Mouse (Mus musculus) ES-Bruce4 (cell line): Measurements from ENCODE around the gene Mdga1. TPM values are rescaled to one million over a fixed set of nuclear protein-coding genes. Genes with fewer than 3 reads are reported as not detected.

Experiments
- H3K27ac ChIP-seq: 2 replicates; pipeline ENCODE4 v1.5.1; 2012; ENCODE audit warnings: low read length, inconsistent platforms; ENCODE audit not compliant: insufficient read depth
- H3K27me3 ChIP-seq: 2 replicates; pipeline ENCODE4 v1.6.1; 2012; ENCODE audit warnings: mild to moderate bottlenecking, low read length, inconsistent platforms; ENCODE audit not compliant: control insufficient read depth, poor library complexity, insufficient read depth, severe bottlenecking
- H3K36me3 ChIP-seq: 2 replicates; pipeline ENCODE4 v1.6.1; 2012; ENCODE audit warnings: inconsistent platforms, mild to moderate bottlenecking, low read length, moderate library complexity; ENCODE audit not compliant: control insufficient read depth, poor library complexity, insufficient read depth, severe bottlenecking
- H3K4me1 ChIP-seq: one replicate; pipeline ENCODE4 v1.8.1; 2011; ENCODE audit warnings: low read length; ENCODE audit not compliant: control insufficient read depth, insufficient read depth
- H3K4me3 ChIP-seq: 2 replicates; pipeline ENCODE4 v1.5.1; 2011; ENCODE audit warnings: low read depth, mild to moderate bottlenecking, low read length
- H3K9ac ChIP-seq: 2 replicates; pipeline ENCODE4 v1.6.1; 2012; ENCODE audit warnings: low read depth, mild to moderate bottlenecking, inconsistent platforms; ENCODE audit not compliant: poor library complexity, severe bottlenecking
- H3K9me3 ChIP-seq: replicated peaks from 2 replicates; pipeline ENCODE4 v1.6.1; 2012; ENCODE audit warnings: mild to moderate bottlenecking, low read length, inconsistent platforms; ENCODE audit not compliant: control insufficient read depth, poor library complexity, insufficient read depth, severe bottlenecking
- CTCF ChIP-seq: IDR thresholded peaks from one replicate; pipeline ENCODE4 v1.8.1; 2011; ENCODE audit warnings: low read depth, low read length
- EP300 ChIP-seq: IDR thresholded peaks from 2 replicates; pipeline ENCODE4 v1.6.1; 2011; ENCODE audit warnings: low read depth, low read length; ENCODE audit not compliant: insufficient read depth
- POLR2A ChIP-seq: IDR thresholded peaks from one replicate; pipeline ENCODE4 v1.8.1; 2011; ENCODE audit warnings: low read length; ENCODE audit not compliant: insufficient read depth
- polyA plus RNA-seq: library from polyadenylated mRNA; stranded (reverse); fragments of >200 nt; gene quantifications from 2 replicates; pipeline ENCODE4 v1.2.4, GENCODE M21; 2011; ENCODE audit warnings: low read depth; ENCODE audit not compliant: missing spikeins, insufficient read depth, insufficient read length

Mdga1 gene
- polyA plus RNA-seq, 1 experiment = 2.6 TPM

DNA sequence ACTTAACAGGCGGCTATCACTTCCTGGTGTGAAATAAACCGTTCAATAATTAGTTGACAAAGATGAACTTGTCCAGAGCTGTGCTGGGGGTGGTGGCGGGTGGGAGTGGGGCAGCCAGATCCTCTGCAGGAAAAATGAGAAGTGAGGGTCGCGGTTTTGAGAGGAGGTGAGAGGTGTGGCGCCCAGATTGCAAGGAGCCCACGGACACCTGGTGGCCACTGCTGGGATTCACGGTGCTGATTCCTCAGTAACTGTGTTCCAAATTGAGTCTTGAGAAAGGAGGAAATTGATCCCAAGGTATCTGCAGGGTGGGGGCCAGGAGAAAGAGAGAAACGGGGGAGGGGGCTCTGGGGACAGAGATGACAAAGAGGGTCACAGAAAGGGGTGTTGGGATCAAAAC, 173.1 kb downstream of the Mdga1 start:
- no peak overlapping the region for H3K4me3 ChIP-seq
- peaks cover 9% of the 10 kb centered on the region for H3K4me1 ChIP-seq
- H3K27me3 ChIP-seq = no peaks in the 10 kb centered on the region
- no peak overlapping the region for H3K27ac ChIP-seq
- no peak for TF ChIP-seq EP300
- TF ChIP-seq POLR2A = no peak
- TF ChIP-seq CTCF = peak; percentile 12
- no peak overlapping the region for H3K9ac ChIP-seq
- H3K36me3 ChIP-seq = no peaks in the 10 kb centered on the region
- H3K9me3 ChIP-seq = no peaks in the 10 kb centered on the region

DNA sequence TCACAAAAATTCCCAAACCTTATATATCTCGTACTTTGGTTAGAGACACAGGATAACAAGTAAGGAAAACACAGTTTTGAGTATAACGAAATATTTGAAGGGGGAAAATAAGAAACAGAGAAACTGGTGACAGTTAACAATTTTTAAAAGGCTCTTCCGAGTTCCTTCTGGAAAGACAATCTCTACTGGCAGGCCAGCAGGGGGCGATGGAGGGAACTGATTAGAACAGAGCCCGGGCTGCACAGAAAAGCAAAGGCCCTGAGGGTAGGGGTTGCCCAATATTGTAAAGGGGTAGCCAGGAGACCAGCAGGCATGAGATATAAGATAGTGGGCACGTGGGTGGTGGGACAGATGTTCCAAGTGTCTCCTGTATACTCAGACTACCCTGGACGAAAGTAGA, 173.8 kb downstream of the Mdga1 start:
- no peaks in the 10 kb centered on the region for H3K27me3 ChIP-seq
- H3K9ac ChIP-seq = no peak overlapping the region
- no peaks in the 10 kb centered on the region for H3K36me3 ChIP-seq
- TF ChIP-seq CTCF = peak; percentile 52
- TF ChIP-seq POLR2A = no peak
- no peak overlapping the region for H3K4me3 ChIP-seq
- H3K9me3 ChIP-seq = no peaks in the 10 kb centered on the region
- H3K27ac ChIP-seq = no peak overlapping the region
- H3K4me1 ChIP-seq = peaks cover 9% of the 10 kb centered on the region

GRCm38 (mm10) chr17:29795050-29795770, 174.7 kb downstream of the Mdga1 start:
- Histone ChIP-seq H3K4me3 (no peak overlapping the region), H3K9me3 (no peaks in the 10 kb centered on the region), H3K27ac (peak overlapping the region; percentile 29; the same call in 1 of the 2 replicates), H3K9ac (peak overlapping the region; percentile 36), H3K27me3 (no peaks in the 10 kb centered on the region), H3K4me1 (peaks cover 8% of the 10 kb centered on the region), H3K36me3 (no peaks in the 10 kb centered on the region)
- TF ChIP-seq EP300 (no peak), CTCF (no peak), POLR2A (no peak)

- Histone ChIP-seq H3K4me1 (no peaks in the 10 kb centered on the region), H3K4me3 (no peak overlapping the region), H3K27me3 (no peaks in the 10 kb centered on the region), H3K9me3 (no peaks in the 10 kb centered on the region), H3K9ac (no peak overlapping the region), H3K27ac (no peak overlapping the region), H3K36me3 (no peaks in the 10 kb centered on the region)
- TF ChIP-seq EP300 (no peak), POLR2A (no peak), CTCF (no peak)
Observed at GRCm38 (mm10) chr17:29791531-29792050, 178.3 kb downstream of the Mdga1 start.

GRCm38 (mm10) chr17:29790231-29790740, 179.6 kb downstream of the Mdga1 start:
- no peak for TF ChIP-seq EP300
- TF ChIP-seq POLR2A = no peak
- TF ChIP-seq CTCF = no peak
- Histone ChIP-seq H3K36me3 (no peaks in the 10 kb centered on the region), H3K4me1 (no peaks in the 10 kb centered on the region), H3K27ac (no peak overlapping the region), H3K9ac (no peak overlapping the region), H3K27me3 (no peaks in the 10 kb centered on the region), H3K4me3 (no peak overlapping the region), H3K9me3 (no peaks in the 10 kb centered on the region)

DNA sequence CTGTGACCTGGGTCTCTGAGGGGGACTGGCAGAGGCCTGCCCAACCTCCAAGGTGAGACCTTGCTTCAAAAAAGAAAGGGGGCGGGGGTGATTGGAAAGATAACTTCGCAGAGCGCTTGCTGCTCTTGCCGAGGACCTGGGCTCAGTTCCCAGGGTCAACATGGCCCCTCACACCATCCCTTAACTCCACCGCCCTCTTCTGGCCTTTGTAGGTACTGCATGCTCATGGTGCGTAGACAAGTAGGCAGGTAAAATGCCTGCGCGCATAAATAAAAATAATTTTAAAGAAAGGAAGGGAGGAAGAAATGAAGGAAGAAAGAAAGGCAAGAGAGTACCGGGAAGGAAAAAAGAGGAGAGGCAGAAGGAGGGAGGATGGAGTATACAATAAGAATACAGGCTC, 180.2 kb downstream of the Mdga1 start:
- Histone ChIP-seq H3K27ac (no peak overlapping the region), H3K9ac (no peak overlapping the region), H3K36me3 (no peaks in the 10 kb centered on the region), H3K4me1 (no peaks in the 10 kb centered on the region), H3K4me3 (no peak overlapping the region), H3K9me3 (no peaks in the 10 kb centered on the region), H3K27me3 (no peaks in the 10 kb centered on the region)
- TF ChIP-seq CTCF = peak; percentile 88
- no peak for TF ChIP-seq POLR2A
